Mouse (Mus musculus): Measurements from ENCODE around the gene Ubr1. TPM values are rescaled to one million over a fixed set of nuclear protein-coding genes. Genes with fewer than 3 reads are reported as not detected.

Ubr1 gene
- polyA plus RNA-seq, 1 experiment from 2014 or later, result 17.9 TPM

GRCm38 (mm10) chr2:120835167-120835566, 135.3 kb downstream of the Ubr1 start:
- no peak overlapping the region for H3K9ac ChIP-seq (ENCODE audit: low read depth, low read length)
- no peak overlapping the region for H3K4me2 ChIP-seq (ENCODE audit: low read depth, low read length)
- no peaks in the 10 kb centered on the region for H3K4me1 ChIP-seq (ENCODE audit: control insufficient read depth, insufficient read depth, low read length)
- H3K9me3 ChIP-seq (ENCODE audit: control insufficient read depth, low read length), result 0 out of 2 replicates have a peak, but pooled peaks cover 11% of the 10 kb centered on the region
- no peak overlapping the region for H3K27ac ChIP-seq (replicated peaks; ENCODE audit: low read depth, low read length)
- DNase-seq (ENCODE audit: low spot score) (no peak), ATAC-seq (ENCODE audit: low read depth) (no peak; the same call in 1 of the 2 replicates)
- 100% methylated on average over 4 of the region's 4 CpGs for WGBS
- no peaks in the 10 kb centered on the region for H3K27me3 ChIP-seq (replicated peaks; ENCODE audit: control insufficient read depth, insufficient read depth, low read length)
- 0 out of 2 replicates have a peak, but pooled peaks cover 3% of the 10 kb centered on the region for H3K36me3 ChIP-seq (ENCODE audit: control insufficient read depth, insufficient read depth, low read length)
- H3K4me3 ChIP-seq (ENCODE audit: low read depth, low read length), result no peak overlapping the region

- no peaks in the 10 kb centered on the region for H3K27me3 ChIP-seq (replicated peaks; ENCODE audit: control insufficient read depth, insufficient read depth, low read length)
- no peak overlapping the region for H3K4me2 ChIP-seq (ENCODE audit: low read depth, low read length)
- H3K4me1 ChIP-seq (ENCODE audit: control insufficient read depth, insufficient read depth, low read length), result no peaks in the 10 kb centered on the region
- no peak overlapping the region for H3K4me3 ChIP-seq (ENCODE audit: low read depth, low read length)
- H3K36me3 ChIP-seq (ENCODE audit: control insufficient read depth, insufficient read depth, low read length), result no peaks in the 10 kb centered on the region
- no peak overlapping the region for H3K27ac ChIP-seq (replicated peaks; ENCODE audit: low read depth, low read length)
- no peak for DNase-seq (ENCODE audit: low spot score)
- 78% methylated on average over 1 of the region's 1 CpGs for WGBS
- no peak overlapping the region for H3K9ac ChIP-seq (ENCODE audit: low read depth, low read length)
- ATAC-seq (ENCODE audit: low read depth), result no peak
- 0 out of 2 replicates have a peak, but pooled peaks cover 4% of the 10 kb centered on the region for H3K9me3 ChIP-seq (ENCODE audit: control insufficient read depth, low read length)
Observed at GRCm38 (mm10) chr2:120826936-120827638, 143.4 kb downstream of the Ubr1 start.

Small RNA genes lying within 50 kb of the gene (microRNA-seq; reads per million reads assigned to microRNA genes)
- gene Gm44325 (ENCODE audit: borderline number of aligned reads), result not detected

Other genes starting within 250 kb of the Ubr1 start
- gene Cdan1, start 120.6 kb downstream of the Ubr1 start, polyA plus RNA-seq (2014; fragmentation: Nextera tagmentation; extraction: Ambion mirVana), result 9.3 and 10.6 TPM in 2 replicates
- 5.2 and 6.1 TPM in 2 replicates for gene Ttbk2, start 120.1 kb downstream of the Ubr1 start, polyA plus RNA-seq (2014; fragmentation: Nextera tagmentation; extraction: Ambion mirVana)
- gene Tmem62, start 6.3 kb upstream of the Ubr1 start, polyA plus RNA-seq (2014; fragmentation: Nextera tagmentation; extraction: Ambion mirVana), result 2.7 and 3.2 TPM in 2 replicates
- gene Ccndbp1, start 37.7 kb upstream of the Ubr1 start, polyA plus RNA-seq (2014; fragmentation: Nextera tagmentation; extraction: Ambion mirVana), result 36.6 and 42.8 TPM in 2 replicates
- 0.71 and 1.5 TPM in 2 replicates for gene Epb42, start 66.4 kb upstream of the Ubr1 start, polyA plus RNA-seq (2014; fragmentation: Nextera tagmentation; extraction: Ambion mirVana)
- gene Tgm5, start 115.1 kb upstream of the Ubr1 start, polyA plus RNA-seq (2014; fragmentation: Nextera tagmentation; extraction: Ambion mirVana), result 0.38 and 0.86 TPM in 2 replicates
- gene Tgm7, start 139.1 kb upstream of the Ubr1 start, polyA plus RNA-seq (2014; fragmentation: Nextera tagmentation; extraction: Ambion mirVana), result not detected in 2 replicates
- 20.3 and 20.4 TPM in 2 replicates for gene Adal, start 169.7 kb upstream of the Ubr1 start, polyA plus RNA-seq (2014; fragmentation: Nextera tagmentation; extraction: Ambion mirVana)
- 14.9 and 16.9 TPM in 2 replicates for gene Lcmt2, start 169.9 kb upstream of the Ubr1 start, polyA plus RNA-seq (2014; fragmentation: Nextera tagmentation; extraction: Ambion mirVana)
- gene Tubgcp4, start 199.9 kb upstream of the Ubr1 start, polyA plus RNA-seq (2014; fragmentation: Nextera tagmentation; extraction: Ambion mirVana), result 39.5 and 41.6 TPM in 2 replicates
- gene Zscan29, start 200.4 kb upstream of the Ubr1 start, polyA plus RNA-seq (2014; fragmentation: Nextera tagmentation; extraction: Ambion mirVana), result 7.3 and 7.4 TPM in 2 replicates